Mouse (Mus musculus) CD8-positive naive resting alpha-beta T cell, adult 2 months (primary cell): ENCODE results near the gene Wfdc1.

Source experiments
- DNase-seq, 2 experiments: peaks; one replicate each; pipeline ENCODE4 v3.0.0; 2022; ENCODE audit warnings: low read depth in 2 of 2, low spot score in 2 of 2

Gene Wfdc1

GRCm38 (mm10) chr8:119638261-119638660 lies 27.9 kb upstream of the Wfdc1 start:
- no peak for DNase-seq

- DNase-seq, result no peak
Measured at GRCm38 (mm10) chr8:119639798-119640197, 26.4 kb upstream of the Wfdc1 start.

- DNase-seq, result no peak
Measured at GRCm38 (mm10) chr8:119641058-119641457, 25.1 kb upstream of the Wfdc1 start.

GRCm38 (mm10) chr8:119642960-119643359 lies 23.2 kb upstream of the Wfdc1 start:
- no peak for DNase-seq

GRCm38 (mm10) chr8:119644429-119644960 lies 21.7 kb upstream of the Wfdc1 start:
- DNase-seq, result no peak

GRCm38 (mm10) chr8:119644981-119645597 lies 21.1 kb upstream of the Wfdc1 start:
- no peak for DNase-seq

GRCm38 (mm10) chr8:119646197-119646596 lies 20.0 kb upstream of the Wfdc1 start:
- no peak for DNase-seq

GRCm38 (mm10) chr8:119646846-119647245 lies 19.3 kb upstream of the Wfdc1 start:
- DNase-seq, result no peak

- no peak for DNase-seq
Measured at GRCm38 (mm10) chr8:119651324-119651723, 14.8 kb upstream of the Wfdc1 start.

GRCm38 (mm10) chr8:119656709-119657464 lies 9.3 kb upstream of the Wfdc1 start:
- DNase-seq, result no peak

GRCm38 (mm10) chr8:119661081-119661480 lies 5.1 kb upstream of the Wfdc1 start:
- DNase-seq, result no peak

- DNase-seq, result no peak
Measured at GRCm38 (mm10) chr8:119661892-119662291, 4.3 kb upstream of the Wfdc1 start.

GRCm38 (mm10) chr8:119663440-119663839 lies 2.7 kb upstream of the Wfdc1 start:
- DNase-seq, result no peak

- no peak for DNase-seq
Measured at GRCm38 (mm10) chr8:119665270-119665669, 895 bp upstream of the Wfdc1 start.

GRCm38 (mm10) chr8:119668447-119668846 lies 2.3 kb downstream of the Wfdc1 start:
- DNase-seq, result no peak

GRCm38 (mm10) chr8:119669284-119669683 lies 3.1 kb downstream of the Wfdc1 start:
- no peak for DNase-seq

GRCm38 (mm10) chr8:119670419-119671091 lies 4.4 kb downstream of the Wfdc1 start:
- no peak for DNase-seq

GRCm38 (mm10) chr8:119673976-119674555 lies 7.9 kb downstream of the Wfdc1 start:
- no peak for DNase-seq

- DNase-seq, result no peak
Measured at GRCm38 (mm10) chr8:119675457-119675856, 9.3 kb downstream of the Wfdc1 start.

GRCm38 (mm10) chr8:119676389-119676788 lies 10.2 kb downstream of the Wfdc1 start:
- peak; percentile 72 to 76 for DNase-seq

- peak; percentile 23 to 33 for DNase-seq
Measured at GRCm38 (mm10) chr8:119678138-119678843, 12.1 kb downstream of the Wfdc1 start.
